Mouse (Mus musculus): ENCODE measurements around the gene Etfa. TPM values are rescaled to one million over a fixed set of nuclear protein-coding genes. Genes with fewer than 3 reads are reported as not detected.

Gene Etfa
- polyA plus RNA-seq, 1 experiment from 2014 or later, result 190 TPM

DNA sequence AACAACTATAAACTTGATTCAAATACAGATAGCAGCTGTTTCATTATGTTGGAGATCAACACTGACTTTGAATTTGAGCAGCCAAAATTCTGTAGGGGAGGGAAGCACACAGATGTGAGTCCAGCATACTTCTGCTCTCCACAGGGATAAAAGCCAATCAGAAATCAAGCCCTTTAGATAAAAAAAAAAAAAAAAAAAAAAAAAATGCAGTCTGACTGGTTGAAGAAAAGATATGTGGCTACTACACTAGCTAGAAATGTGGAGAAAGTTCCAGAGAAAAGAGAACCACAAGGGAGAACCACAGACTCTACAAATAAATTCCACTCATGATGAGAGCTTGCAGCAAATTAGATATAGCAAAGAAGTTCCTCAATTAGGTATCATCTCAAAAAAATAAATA lies 33.3 kb downstream of the Etfa start:
- H3K4me3 ChIP-seq (ENCODE audit: low read length), result no peak overlapping the region
- H3K27me3 ChIP-seq (ENCODE audit: control insufficient read depth, insufficient read depth, low read length), result no peaks in the 10 kb centered on the region
- no peak overlapping the region for H3K9ac ChIP-seq (ENCODE audit: low read depth, low read length)
- no peak overlapping the region for H3K4me2 ChIP-seq (replicated peaks; ENCODE audit: low read depth, low read length)
- H3K4me1 ChIP-seq (ENCODE audit: control insufficient read depth, insufficient read depth, low read length), result no peaks in the 10 kb centered on the region
- no peaks in the 10 kb centered on the region for H3K9me3 ChIP-seq (ENCODE audit: control insufficient read depth, low read length)
- H3K36me3 ChIP-seq (ENCODE audit: control insufficient read depth, insufficient read depth, low read length), result peaks cover 8% of the 10 kb centered on the region; the same call in 1 of the 2 replicates
- ATAC-seq (ENCODE audit: low FRiP score, low TSS enrichment), result no peak
- H3K27ac ChIP-seq (ENCODE audit: low read depth, low read length), result no peak overlapping the region

DNA sequence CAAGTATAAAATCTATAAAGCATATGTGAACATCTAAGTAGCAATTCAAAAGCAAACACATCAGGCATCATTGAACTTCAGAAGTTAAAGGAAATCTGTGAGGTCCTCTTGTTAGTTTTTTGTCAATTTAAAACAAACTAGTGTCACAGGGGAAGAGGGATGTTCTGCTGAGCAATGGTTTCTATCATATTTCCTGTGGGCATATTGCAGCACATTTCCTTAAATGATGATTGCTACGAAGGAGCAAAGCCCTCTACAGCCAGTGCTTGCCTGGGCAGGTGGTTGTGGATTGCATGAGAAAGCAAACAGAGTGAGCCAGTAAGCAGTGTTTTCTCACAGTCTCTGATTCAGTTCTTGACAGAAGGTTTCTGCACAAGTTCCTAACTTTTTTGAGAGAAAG lies 36.0 kb downstream of the Etfa start:
- Histone ChIP-seq H3K27ac (ENCODE audit: low read depth, low read length) (no peak overlapping the region), H3K27me3 (ENCODE audit: control insufficient read depth, insufficient read depth, low read length) (no peaks in the 10 kb centered on the region), H3K4me1 (ENCODE audit: control insufficient read depth, insufficient read depth, low read length) (no peaks in the 10 kb centered on the region), H3K9me3 (ENCODE audit: control insufficient read depth, low read length) (no peaks in the 10 kb centered on the region), H3K4me2 (replicated peaks; ENCODE audit: low read depth, low read length) (no peak overlapping the region), H3K9ac (ENCODE audit: low read depth, low read length) (no peak overlapping the region), H3K4me3 (ENCODE audit: low read length) (no peak overlapping the region), H3K36me3 (ENCODE audit: control insufficient read depth, insufficient read depth, low read length) (0 out of 2 replicates have a peak, but pooled peaks cover 8% of the 10 kb centered on the region)
- 82% methylated on average over 1 of the region's 1 CpGs for WGBS
- ATAC-seq (ENCODE audit: low FRiP score, low TSS enrichment), result no peak

DNA sequence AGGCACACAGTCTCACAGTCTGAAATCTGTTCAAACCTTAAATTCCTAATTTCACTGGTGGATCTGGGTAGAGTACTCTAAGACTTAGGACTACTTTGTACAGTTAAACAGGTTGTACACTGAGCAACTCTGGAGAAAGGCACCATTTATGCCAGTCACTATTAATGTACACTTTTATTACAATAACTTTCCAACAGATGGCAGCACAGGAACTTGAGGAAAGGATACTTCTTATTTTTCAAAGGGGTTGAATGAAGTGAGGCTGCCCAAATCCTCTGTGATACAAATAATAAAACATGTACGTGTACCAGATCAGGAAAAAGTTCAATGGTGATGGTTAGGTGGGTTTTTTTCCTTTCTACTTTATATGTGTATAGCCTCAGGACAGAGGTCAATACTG lies 43.6 kb downstream of the Etfa start:
- Histone ChIP-seq H3K36me3 (ENCODE audit: control insufficient read depth, insufficient read depth, low read length) (no peaks in the 10 kb centered on the region), H3K4me3 (ENCODE audit: low read length) (no peak overlapping the region), H3K4me2 (replicated peaks; ENCODE audit: low read depth, low read length) (no peak overlapping the region), H3K27me3 (ENCODE audit: control insufficient read depth, insufficient read depth, low read length) (no peaks in the 10 kb centered on the region), H3K27ac (ENCODE audit: low read depth, low read length) (no peak overlapping the region), H3K9me3 (ENCODE audit: control insufficient read depth, low read length) (no peaks in the 10 kb centered on the region), H3K9ac (ENCODE audit: low read depth, low read length) (no peak overlapping the region), H3K4me1 (ENCODE audit: control insufficient read depth, insufficient read depth, low read length) (no peaks in the 10 kb centered on the region)
- no peak for ATAC-seq (ENCODE audit: low FRiP score, low TSS enrichment)
- WGBS, result 60% methylated on average over 1 of the region's 1 CpGs

- Histone ChIP-seq H3K4me2 (replicated peaks; ENCODE audit: low read depth, low read length) (no peak overlapping the region), H3K36me3 (ENCODE audit: control insufficient read depth, insufficient read depth, low read length) (no peaks in the 10 kb centered on the region), H3K9ac (ENCODE audit: low read depth, low read length) (no peak overlapping the region), H3K27ac (ENCODE audit: low read depth, low read length) (no peak overlapping the region), H3K9me3 (ENCODE audit: control insufficient read depth, low read length) (no peaks in the 10 kb centered on the region), H3K4me3 (ENCODE audit: low read length) (no peak overlapping the region), H3K27me3 (ENCODE audit: control insufficient read depth, insufficient read depth, low read length) (no peaks in the 10 kb centered on the region), H3K4me1 (ENCODE audit: control insufficient read depth, insufficient read depth, low read length) (no peaks in the 10 kb centered on the region)
- WGBS, result 92% methylated on average over 5 of the region's 5 CpGs
- ATAC-seq (ENCODE audit: low FRiP score, low TSS enrichment), result no peak
Observed at GRCm38 (mm10) chr9:55453366-55453765, 58.7 kb downstream of the Etfa start.

- Histone ChIP-seq H3K4me2 (replicated peaks; ENCODE audit: low read depth, low read length) (no peak overlapping the region), H3K9ac (ENCODE audit: low read depth, low read length) (no peak overlapping the region), H3K4me3 (ENCODE audit: low read length) (no peak overlapping the region), H3K27ac (ENCODE audit: low read depth, low read length) (no peak overlapping the region), H3K36me3 (ENCODE audit: control insufficient read depth, insufficient read depth, low read length) (no peaks in the 10 kb centered on the region), H3K4me1 (ENCODE audit: control insufficient read depth, insufficient read depth, low read length) (no peaks in the 10 kb centered on the region), H3K27me3 (ENCODE audit: control insufficient read depth, insufficient read depth, low read length) (no peaks in the 10 kb centered on the region), H3K9me3 (ENCODE audit: control insufficient read depth, low read length) (no peaks in the 10 kb centered on the region)
- 100% methylated on average over 1 of the region's 1 CpGs for WGBS
- ATAC-seq (ENCODE audit: low FRiP score, low TSS enrichment), result no peak
Observed at GRCm38 (mm10) chr9:55452906-55453305, 59.1 kb downstream of the Etfa start.

- no peak overlapping the region for H3K4me3 ChIP-seq (ENCODE audit: low read length)
- no peak for ATAC-seq (ENCODE audit: low FRiP score, low TSS enrichment)
- H3K9ac ChIP-seq (ENCODE audit: low read depth, low read length), result no peak overlapping the region
- no peak overlapping the region for H3K4me2 ChIP-seq (replicated peaks; ENCODE audit: low read depth, low read length)
- H3K36me3 ChIP-seq (ENCODE audit: control insufficient read depth, insufficient read depth, low read length), result no peaks in the 10 kb centered on the region
- no peak overlapping the region for H3K27ac ChIP-seq (ENCODE audit: low read depth, low read length)
- WGBS, result 87% methylated on average over 3 of the region's 3 CpGs
- no peaks in the 10 kb centered on the region for H3K4me1 ChIP-seq (ENCODE audit: control insufficient read depth, insufficient read depth, low read length)
- no peaks in the 10 kb centered on the region for H3K27me3 ChIP-seq (ENCODE audit: control insufficient read depth, insufficient read depth, low read length)
- H3K9me3 ChIP-seq (ENCODE audit: control insufficient read depth, low read length), result no peaks in the 10 kb centered on the region
Observed at GRCm38 (mm10) chr9:55451426-55451825, 60.6 kb downstream of the Etfa start.

DNA sequence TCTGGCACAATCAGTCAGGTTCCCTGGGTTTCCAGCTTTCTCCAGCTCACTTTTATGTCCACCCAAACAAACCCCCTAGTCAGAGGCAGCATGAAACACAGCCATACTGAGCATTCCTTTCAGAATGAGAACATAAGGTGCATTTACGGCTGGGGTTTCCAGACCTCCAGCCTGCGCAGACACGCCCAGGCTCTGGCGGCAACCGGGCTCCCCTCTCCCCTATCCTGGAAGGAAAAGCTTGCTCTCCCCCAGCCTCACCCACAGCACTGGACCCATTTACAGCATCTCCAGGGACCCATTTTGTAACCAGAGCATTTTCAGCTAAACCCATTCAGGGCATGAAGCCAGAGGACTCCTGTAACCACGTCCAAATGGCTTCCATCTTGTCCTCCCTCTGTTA lies 62.0 kb downstream of the Etfa start:
- Histone ChIP-seq H3K27me3 (ENCODE audit: control insufficient read depth, insufficient read depth, low read length) (no peaks in the 10 kb centered on the region), H3K9ac (ENCODE audit: low read depth, low read length) (no peak overlapping the region), H3K4me1 (ENCODE audit: control insufficient read depth, insufficient read depth, low read length) (no peaks in the 10 kb centered on the region), H3K36me3 (ENCODE audit: control insufficient read depth, insufficient read depth, low read length) (no peaks in the 10 kb centered on the region), H3K27ac (ENCODE audit: low read depth, low read length) (no peak overlapping the region), H3K4me2 (replicated peaks; ENCODE audit: low read depth, low read length) (no peak overlapping the region), H3K9me3 (ENCODE audit: control insufficient read depth, low read length) (no peaks in the 10 kb centered on the region), H3K4me3 (ENCODE audit: low read length) (no peak overlapping the region)
- 68% methylated on average over 6 of the region's 6 CpGs for WGBS
- ATAC-seq (ENCODE audit: low FRiP score, low TSS enrichment), result no peak

GRCm38 (mm10) chr9:55449108-55449507 lies 62.9 kb downstream of the Etfa start:
- 68% methylated on average over 1 of the region's 1 CpGs for WGBS
- no peaks in the 10 kb centered on the region for H3K36me3 ChIP-seq (ENCODE audit: control insufficient read depth, insufficient read depth, low read length)
- no peak for ATAC-seq (ENCODE audit: low FRiP score, low TSS enrichment)
- no peaks in the 10 kb centered on the region for H3K27me3 ChIP-seq (ENCODE audit: control insufficient read depth, insufficient read depth, low read length)
- no peak overlapping the region for H3K9ac ChIP-seq (ENCODE audit: low read depth, low read length)
- H3K4me1 ChIP-seq (ENCODE audit: control insufficient read depth, insufficient read depth, low read length), result no peaks in the 10 kb centered on the region
- H3K4me2 ChIP-seq (replicated peaks; ENCODE audit: low read depth, low read length), result no peak overlapping the region
- no peaks in the 10 kb centered on the region for H3K9me3 ChIP-seq (ENCODE audit: control insufficient read depth, low read length)
- no peak overlapping the region for H3K27ac ChIP-seq (ENCODE audit: low read depth, low read length)
- no peak overlapping the region for H3K4me3 ChIP-seq (ENCODE audit: low read length)

- Histone ChIP-seq H3K9ac (ENCODE audit: low read depth, low read length) (no peak overlapping the region), H3K27ac (ENCODE audit: low read depth, low read length) (no peak overlapping the region), H3K36me3 (ENCODE audit: control insufficient read depth, insufficient read depth, low read length) (no peaks in the 10 kb centered on the region), H3K9me3 (ENCODE audit: control insufficient read depth, low read length) (no peaks in the 10 kb centered on the region), H3K4me1 (ENCODE audit: control insufficient read depth, insufficient read depth, low read length) (no peaks in the 10 kb centered on the region), H3K27me3 (ENCODE audit: control insufficient read depth, insufficient read depth, low read length) (no peaks in the 10 kb centered on the region), H3K4me2 (replicated peaks; ENCODE audit: low read depth, low read length) (no peak overlapping the region), H3K4me3 (ENCODE audit: low read length) (no peak overlapping the region)
- no peak for ATAC-seq (ENCODE audit: low FRiP score, low TSS enrichment)
- 91% methylated on average over 4 of the region's 4 CpGs for WGBS
Observed at GRCm38 (mm10) chr9:55447509-55447908, 64.5 kb downstream of the Etfa start.
